Mouse (Mus musculus): ENCODE measurements at regions not wholly inside any gene's neighbourhood (a gene's known extent, or its start where the extent isn't known, plus 50 kb on each side); places are given as distances from the start of the nearest gene placed in this dataset.
"Not testable (repeated sequence)": the region's sequence is repeated elsewhere in the genome, so short reads cannot be mapped to it uniquely, and the experiment has no call there.

DNA sequence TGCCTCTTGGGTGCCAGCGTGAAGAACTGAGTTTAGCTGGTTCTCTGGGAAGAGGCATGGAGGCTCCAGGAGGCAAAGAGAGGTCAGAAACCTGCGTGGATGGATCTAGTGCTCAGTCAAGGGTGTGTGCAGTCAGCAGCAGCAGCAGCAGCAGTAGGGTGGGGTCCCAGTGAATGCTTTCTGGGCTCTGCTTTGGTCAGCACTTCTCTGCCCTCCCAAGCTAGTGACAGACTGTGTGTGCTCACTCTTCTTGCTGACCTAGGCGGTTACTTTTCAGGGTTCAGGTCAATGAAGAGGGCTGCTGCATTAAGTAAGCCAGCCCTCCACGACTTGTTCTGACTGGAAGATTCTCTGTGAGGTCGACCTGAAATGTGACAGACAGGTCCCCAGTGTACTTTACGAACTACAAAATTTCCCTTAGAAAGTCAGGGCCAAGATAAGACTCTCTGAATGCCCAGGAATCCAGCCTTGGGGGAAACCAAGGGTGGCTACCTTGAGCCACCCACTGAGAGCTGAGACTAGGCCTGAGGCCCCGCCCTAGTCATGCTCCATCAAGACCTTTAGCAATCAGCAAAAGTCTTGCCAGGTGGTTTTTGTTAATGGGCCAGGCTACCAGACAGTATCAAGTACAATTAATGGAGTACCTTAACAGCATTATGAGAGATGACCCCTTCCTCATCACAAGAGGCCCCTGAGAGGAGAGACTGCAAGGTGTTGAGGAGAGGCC is 114.9 kb upstream of the Lemd2 start:
- DNase-seq (ENCODE audit: low spot score): no peak

GRCm38 (mm10) chr17:27317576-27318277 is 113.5 kb upstream of the Lemd2 start:
- peak; percentile 82 for DNase-seq (ENCODE audit: low spot score)

- peak; percentile 11 for DNase-seq (ENCODE audit: low spot score)
These were observed 112.7 kb upstream of the Lemd2 start for GRCm38 (mm10) chr17:27316711-27317575.

DNA sequence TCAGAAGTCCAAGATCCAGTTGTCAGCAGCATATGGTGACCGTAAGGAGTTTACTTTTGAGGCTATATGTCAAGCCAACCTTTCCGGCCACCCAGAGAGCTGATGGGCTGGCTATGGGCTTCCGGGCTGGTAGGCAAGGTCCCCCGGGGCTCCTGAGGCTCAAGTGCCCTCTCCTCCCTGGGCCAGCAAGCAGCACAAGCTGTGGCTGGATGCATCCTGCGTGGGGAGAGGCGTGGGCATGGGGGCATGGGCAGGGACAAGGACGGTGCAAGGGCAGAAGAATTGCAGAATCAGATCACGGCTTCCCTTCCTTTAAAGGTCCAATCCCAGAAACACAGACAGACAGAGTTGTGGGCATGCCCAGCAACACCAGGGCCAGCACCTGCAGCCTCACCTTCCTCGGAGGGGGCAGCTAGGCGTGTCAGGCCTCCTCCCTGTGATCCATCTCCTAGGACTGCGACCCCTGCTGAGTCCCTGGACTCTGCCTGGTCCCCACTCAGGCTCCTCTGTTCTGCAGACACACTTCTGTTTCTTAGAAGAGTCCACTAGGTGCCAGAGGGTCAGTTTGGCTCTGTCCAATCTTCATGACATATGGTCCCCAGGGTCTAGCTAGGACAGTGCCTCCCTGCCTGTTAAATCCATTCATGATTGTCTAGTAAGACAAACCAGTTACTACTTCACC is 111.8 kb upstream of the Lemd2 start:
- no peak for DNase-seq (ENCODE audit: low spot score)

GRCm38 (mm10) chr17:27315428-27315827 is 111.2 kb upstream of the Lemd2 start:
- DNase-seq (ENCODE audit: low spot score): no peak

DNA sequence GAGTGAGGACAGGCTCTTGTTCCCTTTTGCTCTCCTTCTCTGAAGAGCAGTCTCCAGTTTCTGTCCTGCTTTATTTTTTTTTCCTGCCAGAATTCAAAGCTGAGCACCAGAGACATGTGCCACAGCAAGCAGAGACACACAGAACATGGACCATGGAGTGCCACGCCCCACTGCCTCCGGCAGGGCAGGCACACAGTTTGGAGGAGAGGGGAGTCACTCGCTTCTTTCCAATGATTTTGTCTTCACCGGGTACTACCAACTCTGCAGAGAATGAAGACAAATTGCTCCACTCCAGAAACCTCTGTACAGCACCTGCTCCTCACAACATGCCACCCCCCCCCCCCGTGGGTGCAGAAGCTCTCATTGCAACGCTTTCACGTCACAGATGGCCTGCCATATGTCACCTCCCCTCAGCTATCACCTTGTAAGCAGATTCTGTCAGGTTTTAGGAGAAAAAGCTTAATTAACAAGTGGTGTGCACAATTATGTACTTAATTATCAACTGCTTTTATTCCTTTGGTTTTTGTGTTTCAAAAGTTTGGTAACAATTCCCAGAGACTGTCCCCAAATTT is 110.6 kb upstream of the Lemd2 start:
- no peak for DNase-seq (ENCODE audit: low spot score)

DNA sequence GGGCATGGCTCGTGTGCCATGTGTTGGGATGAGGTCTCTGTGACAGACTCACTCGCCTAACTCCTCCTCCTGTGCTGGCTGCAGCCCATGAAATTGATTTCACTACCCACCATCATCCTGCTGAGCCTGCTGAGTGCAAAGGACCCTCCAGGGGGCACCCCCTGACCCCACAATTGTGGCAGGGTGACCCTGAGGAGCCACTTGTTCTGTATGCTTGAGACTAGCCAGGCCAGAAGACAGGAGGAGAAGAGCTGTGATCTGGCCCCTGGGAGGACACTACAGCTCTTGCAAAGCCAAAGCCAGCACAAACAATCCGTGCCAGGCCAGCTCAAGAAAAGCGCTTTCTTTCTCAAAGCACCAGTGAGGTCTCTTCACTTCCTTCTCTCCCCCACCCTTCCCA is 104.7 kb upstream of the Lemd2 start:
- no peak for DNase-seq (ENCODE audit: low spot score)

GRCm38 (mm10) chr17:27304842-27305241 is 100.6 kb upstream of the Lemd2 start:
- DNase-seq (ENCODE audit: low spot score): no peak

DNA sequence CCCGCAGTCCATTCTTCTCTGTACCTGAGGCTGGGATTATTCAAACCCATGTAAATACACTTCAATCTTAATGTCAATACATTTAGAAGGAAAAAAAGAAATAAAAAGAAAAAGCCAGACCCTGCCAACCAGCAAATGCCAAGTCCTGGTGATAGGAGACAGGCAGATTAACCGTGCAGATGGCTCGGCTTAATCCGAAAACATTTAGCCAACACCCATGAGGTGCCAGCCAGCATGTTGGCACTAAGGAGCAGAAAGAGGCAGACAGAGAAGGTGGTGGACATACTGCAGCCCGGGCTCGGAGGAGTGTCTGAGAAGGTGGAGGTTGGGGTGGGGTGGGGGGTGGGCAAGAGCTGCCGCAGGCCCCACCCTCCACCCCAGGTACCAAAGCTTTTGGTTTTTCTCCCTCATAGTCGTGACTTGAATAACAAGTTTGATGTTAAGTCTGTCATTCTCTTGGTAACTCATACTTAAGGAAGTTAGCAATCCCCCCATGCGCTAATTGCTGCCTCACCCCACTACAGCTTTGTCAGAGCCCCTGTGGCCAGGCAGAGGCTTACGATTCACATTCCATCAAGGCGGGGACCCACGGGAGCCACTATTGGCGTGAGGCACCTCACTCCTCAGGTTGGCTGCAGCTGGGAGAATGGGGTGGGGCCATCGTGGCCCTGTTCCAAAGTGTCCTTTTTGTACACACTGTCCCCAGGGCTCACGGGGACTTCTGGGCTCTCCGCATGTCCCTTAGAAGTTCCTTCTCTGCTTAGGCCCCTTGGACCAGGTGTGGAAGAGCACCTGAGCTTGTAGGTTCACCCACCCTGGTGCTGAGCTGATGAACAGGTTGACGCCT is 99.6 kb upstream of the Lemd2 start:
- DNase-seq (ENCODE audit: low spot score): no peak

GRCm38 (mm10) chr17:27303061-27303460 is 98.8 kb upstream of the Lemd2 start:
- no peak for DNase-seq (ENCODE audit: low spot score)

- DNase-seq (ENCODE audit: low spot score): no peak
These were observed 97.1 kb upstream of the Lemd2 start for GRCm38 (mm10) chr17:27301376-27301775.

DNA sequence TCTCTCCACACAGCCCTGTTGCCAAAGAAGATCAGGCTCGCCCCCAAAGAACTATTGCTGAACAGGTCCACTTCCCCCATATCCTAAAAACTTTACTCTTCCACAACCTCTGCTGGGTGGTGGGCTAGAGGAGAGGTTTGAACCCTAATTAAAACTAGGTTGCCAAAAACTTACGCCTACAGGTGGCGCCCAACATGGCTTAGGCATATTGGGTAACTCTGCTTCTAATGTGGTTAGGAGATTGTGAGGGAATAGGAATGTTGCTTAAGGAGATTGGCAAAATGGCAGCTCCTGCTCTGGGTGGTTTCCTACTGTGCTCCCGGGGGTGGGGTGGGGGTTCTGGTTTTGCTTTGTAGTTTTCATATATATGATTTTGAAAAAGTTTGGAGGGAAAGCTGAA is 95.0 kb upstream of the Lemd2 start:
- DNase-seq (ENCODE audit: low spot score): no peak

- DNase-seq (ENCODE audit: low spot score): no peak
These were observed 94.1 kb upstream of the Lemd2 start for GRCm38 (mm10) chr17:27298351-27298750.

DNA sequence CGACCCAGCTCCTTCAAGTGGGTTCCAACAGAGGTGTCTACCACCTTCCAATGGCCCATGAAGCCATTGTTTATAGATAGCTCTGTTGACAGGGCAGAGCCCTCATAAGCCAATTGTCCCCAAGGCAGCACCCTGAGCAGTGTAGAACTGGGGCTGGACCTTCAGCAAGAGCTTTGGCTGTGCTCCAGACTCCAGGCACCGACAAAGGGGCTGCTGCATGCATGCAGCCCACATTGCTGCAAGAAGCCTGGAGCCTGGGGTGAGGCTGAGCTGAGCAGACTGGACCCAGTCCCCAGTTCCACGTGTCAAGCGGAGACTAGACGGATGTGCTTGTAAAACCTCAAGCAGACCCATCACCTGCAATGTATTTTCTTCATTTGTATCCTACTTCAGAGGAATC is 91.9 kb upstream of the Lemd2 start:
- DNase-seq (ENCODE audit: low spot score): no peak

DNA sequence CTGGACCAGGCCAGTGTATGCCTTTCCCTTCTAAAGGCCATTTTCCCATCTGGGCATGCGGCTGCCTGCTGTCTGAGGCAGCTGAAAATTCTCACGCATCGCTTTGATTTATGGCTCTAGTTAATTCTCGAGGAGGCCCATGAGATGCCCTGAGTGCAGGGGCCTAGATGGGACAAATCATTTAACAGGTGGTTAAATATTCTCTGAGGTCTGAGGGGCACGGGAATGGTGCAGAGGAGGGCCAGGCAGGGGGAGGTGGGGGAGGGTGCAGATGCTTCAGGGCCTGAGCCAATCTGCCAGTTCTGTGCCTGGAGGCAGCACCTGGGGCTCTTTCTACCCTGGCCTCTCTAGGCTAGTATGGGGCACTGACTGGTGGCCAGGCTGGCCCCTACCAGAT is 89.9 kb upstream of the Lemd2 start:
- DNase-seq (ENCODE audit: low spot score): no peak

DNA sequence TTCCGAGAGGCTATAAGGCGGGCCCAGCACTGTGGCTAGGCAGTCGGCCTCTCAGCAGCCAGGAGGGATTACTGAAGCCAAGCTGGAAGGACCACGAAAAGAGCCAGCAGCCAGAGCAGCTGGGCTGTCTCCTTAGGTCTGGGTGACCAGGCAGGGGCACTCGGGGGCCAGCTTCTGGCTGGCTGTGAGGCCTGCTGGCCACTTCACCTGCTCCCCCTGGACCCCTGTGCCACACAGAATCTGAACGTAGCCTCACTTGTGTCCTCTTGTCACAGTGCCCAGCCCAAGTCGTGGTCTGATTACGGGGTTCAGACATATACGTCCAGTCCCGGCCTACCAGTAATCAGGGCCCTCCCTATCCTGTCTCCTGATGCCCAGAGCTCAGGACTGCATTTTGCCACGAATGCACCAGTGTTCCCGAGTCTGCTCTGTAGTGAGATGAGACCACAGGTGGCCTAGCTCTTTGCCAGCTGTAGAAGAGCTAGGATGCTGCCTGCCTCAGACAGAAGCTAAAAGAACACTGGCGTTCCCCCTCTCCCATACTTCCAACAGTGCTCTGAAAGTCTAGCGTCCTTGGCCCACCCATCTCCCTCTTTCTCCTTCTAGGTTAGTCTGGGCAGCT is 89.4 kb upstream of the Lemd2 start:
- no peak for DNase-seq (ENCODE audit: low spot score)

- peak; percentile 20 for DNase-seq (ENCODE audit: low spot score)
These were observed 87.4 kb upstream of the Lemd2 start for GRCm38 (mm10) chr17:27291673-27292072.

DNA sequence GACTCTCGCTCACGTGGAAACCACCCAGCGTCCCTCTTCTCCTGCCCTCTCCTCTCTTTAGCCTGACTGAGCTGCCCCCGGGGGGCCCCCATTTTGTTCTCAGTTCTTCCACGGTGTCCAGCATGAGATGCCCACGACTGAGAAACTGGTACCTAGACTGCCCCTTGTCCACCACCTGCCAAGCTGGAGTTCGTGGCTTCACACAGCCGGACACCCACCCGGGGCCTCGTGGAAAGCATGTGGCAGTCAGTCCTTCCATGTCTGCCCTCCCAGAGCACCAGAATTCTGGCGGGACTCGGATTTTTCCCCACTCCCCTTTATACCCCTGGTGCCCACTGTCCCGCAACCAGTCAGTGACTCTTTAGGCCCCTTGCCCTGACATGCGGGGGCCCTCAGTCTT is 86.9 kb upstream of the Lemd2 start:
- DNase-seq (ENCODE audit: low spot score): no peak

DNA sequence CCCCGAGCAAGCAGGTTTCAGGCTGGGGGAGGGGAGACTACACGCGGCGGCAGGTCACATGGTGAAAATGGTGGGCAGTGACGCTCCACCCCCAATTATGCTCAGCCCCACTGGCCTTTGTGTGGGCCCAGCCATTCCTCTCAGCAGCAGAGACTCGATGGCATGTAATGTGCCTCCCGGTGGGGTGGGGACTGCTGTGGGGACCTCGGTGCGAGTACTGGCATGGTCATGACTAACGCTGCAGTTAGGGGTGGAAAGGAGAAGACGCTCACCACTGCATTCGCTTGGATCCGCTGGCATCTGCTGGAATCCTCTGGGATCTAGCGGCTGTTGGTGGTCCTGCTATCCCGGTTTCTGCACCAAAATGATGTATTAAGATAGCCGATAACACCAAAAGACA is 86.0 kb upstream of the Lemd2 start:
- DNase-seq (ENCODE audit: low spot score): no peak

DNA sequence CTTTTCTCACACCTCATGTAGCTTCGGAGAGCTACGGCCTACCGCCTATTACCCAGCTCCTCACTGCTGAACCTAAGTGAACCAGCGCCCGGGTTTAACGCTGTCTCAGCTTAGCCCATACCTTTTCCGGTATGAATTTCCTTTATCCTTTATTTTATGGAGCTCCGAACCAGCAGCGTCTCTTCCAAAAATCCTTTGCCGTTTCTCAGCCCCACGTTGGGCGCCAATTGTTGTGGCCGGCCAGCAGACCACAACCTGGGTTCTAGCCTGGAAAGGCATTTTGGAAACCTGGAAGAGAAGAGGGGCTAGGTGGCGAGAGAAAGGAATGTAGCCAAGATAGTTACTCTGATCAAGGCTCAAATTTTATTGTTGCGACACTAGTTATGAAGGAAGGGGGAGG is 85.5 kb upstream of the Lemd2 start:
- not testable (repeated sequence) for DNase-seq (ENCODE audit: low spot score)
